Mouse (Mus musculus) brain, embryonic 18.5 days (tissue): ENCODE measurements around the gene Sertad4.

Experiments
- DNase-seq: peaks from one replicate; pipeline ENCODE4 v3.0.0-alpha.2; 2012; ENCODE audit warnings: low read depth, low spot score

Gene Sertad4

GRCm38 (mm10) chr1:192806168-192807157 lies 49.1 kb downstream of the Sertad4 start:
- DNase-seq, result no peak

- no peak for DNase-seq
Measured at GRCm38 (mm10) chr1:192800338-192800737, 55.2 kb downstream of the Sertad4 start.

- DNase-seq, result no peak
Measured at GRCm38 (mm10) chr1:192799165-192799991, 56.2 kb downstream of the Sertad4 start.

GRCm38 (mm10) chr1:192798212-192799164 lies 57.1 kb downstream of the Sertad4 start:
- DNase-seq, result no peak

- no peak for DNase-seq
Measured at GRCm38 (mm10) chr1:192797011-192797274, 58.6 kb downstream of the Sertad4 start.

GRCm38 (mm10) chr1:192796201-192797010 lies 59.1 kb downstream of the Sertad4 start:
- DNase-seq, result no peak

GRCm38 (mm10) chr1:192794957-192795745 lies 60.4 kb downstream of the Sertad4 start:
- no peak for DNase-seq
